Mouse (Mus musculus): ENCODE data around the gene Scarb2. TPM values are rescaled to one million over a fixed set of nuclear protein-coding genes. Genes with fewer than 3 reads are reported as not detected.
A peak's percentile ranks its signal among the peaks of the same experiment; 100 is the strongest.
"Not testable (repeated sequence)": the region's sequence is repeated elsewhere in the genome, so short reads cannot be mapped to it uniquely, and the experiment has no call there.

Scarb2 gene
- 4.2 and 4.3 TPM in 2 replicates for polyA plus RNA-seq (2016; fragmentation: Nextera tagmentation; extraction: Ambion mirVana)

DNA sequence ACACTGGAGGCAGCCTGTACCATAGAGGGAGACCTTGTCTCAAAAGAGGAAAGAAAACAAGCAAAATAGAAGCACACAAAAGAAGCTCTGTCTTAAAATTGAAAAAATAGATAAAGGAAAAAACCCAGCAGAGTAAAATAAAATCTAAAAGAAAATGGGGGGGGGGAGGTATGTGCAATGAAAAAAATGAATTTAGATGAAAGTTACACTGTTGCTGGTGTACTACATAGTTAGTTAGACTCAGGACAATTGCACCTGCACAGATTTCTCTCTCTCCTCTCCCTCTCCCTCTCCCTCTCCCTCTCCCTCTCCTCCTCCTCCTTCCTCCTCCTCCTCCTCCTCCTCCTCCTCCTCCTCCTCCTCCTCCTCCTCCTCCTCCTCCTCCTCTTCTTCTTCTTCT is at the start of gene Scarb2:
Gene Scarb2, minus strand, starts transcription at position 101 of the 400 bp plus-strand sequence.
- H3K4me1 ChIP-seq: peaks cover 29% of the 10 kb centered on the region
- H3K9me3 ChIP-seq (replicated peaks): no peaks in the 10 kb centered on the region
- peak within 1 kb of the TSS; percentile 88 for H3K4me2 ChIP-seq
- H3K9ac ChIP-seq: peak within 1 kb of the TSS; percentile 29
- peak within 1 kb of the TSS; percentile 81 for H3K4me3 ChIP-seq
- no peaks in the 10 kb centered on the region for H3K36me3 ChIP-seq
- no peak for ATAC-seq
- H3K27me3 ChIP-seq (replicated peaks): no peaks in the 10 kb centered on the region
- H3K27ac ChIP-seq: no peak within 1 kb of the TSS

DNA sequence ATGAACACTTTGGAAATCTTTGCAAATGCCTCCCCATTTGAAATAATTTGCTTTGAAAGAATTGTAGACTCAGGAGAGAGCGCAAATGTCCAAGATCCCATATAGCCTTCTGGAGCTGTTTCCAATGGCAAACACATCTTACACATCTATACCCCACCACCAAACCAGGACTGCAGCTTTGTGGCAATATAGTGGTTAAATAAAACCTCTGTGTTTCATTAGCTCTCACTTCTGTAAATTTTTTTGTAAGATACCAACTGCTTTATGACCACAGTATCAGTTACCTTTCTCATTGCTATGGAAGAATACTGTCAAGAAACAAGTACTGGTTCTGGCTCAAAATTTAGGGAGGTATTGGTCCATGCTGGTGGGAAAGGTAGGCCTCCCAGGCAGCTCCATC is 49.3 kb upstream of the Scarb2 start:
- H3K9ac ChIP-seq: no peak overlapping the region
- H3K27ac ChIP-seq: no peak overlapping the region
- H3K4me3 ChIP-seq: no peak overlapping the region
- H3K36me3 ChIP-seq: no peaks in the 10 kb centered on the region
- ATAC-seq: no peak
- H3K4me2 ChIP-seq: no peak overlapping the region
- no peaks in the 10 kb centered on the region for H3K4me1 ChIP-seq
- 63% methylated on average over 1 of the region's 1 CpGs for WGBS (ENCODE audit: insufficient replicate concordance)
- H3K27me3 ChIP-seq (replicated peaks): no peaks in the 10 kb centered on the region
- H3K9me3 ChIP-seq (replicated peaks): no peaks in the 10 kb centered on the region

DNA sequence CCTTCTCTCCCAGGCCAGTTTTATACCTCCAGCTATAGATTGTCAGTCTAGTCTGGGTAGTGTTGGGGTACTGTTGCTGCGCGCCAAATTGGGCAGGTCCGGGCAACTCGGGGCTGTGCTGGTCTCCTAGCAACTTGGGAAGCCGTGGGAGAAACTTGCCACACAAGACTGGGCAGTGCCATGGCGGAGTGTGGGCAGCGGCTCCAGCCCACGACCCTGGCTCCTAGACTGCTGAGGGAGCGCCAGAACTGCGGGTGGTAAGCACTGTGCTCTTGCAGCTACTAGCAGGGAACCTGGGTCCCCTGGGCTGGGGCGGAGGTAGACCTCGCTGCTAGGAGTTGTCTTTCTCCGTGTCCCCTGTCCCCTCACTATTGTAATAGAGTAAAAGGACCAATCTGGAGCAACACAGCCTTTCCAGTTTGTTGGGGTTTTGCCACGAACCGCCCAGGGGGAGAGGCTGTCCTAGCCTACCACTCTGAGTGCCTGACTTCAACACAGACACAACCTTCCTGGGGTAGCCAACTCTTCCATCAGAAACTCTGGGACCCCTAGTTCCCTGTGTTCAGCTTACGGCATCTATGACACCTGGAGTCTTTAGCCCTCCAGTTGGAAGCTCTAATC is 48.4 kb upstream of the Scarb2 start, which contains the start of gene Fam47e:
Gene Fam47e, plus strand, starts transcription at position 179 of the 621 bp plus-strand sequence.
- H3K4me3 ChIP-seq: no peak within 1 kb of the TSS
- H3K27ac ChIP-seq: no peak within 1 kb of the TSS
- no peaks in the 10 kb centered on the region for H3K4me1 ChIP-seq
- no peak within 1 kb of the TSS for H3K4me2 ChIP-seq
- H3K36me3 ChIP-seq: no peaks in the 10 kb centered on the region
- no peaks in the 10 kb centered on the region for H3K27me3 ChIP-seq (replicated peaks)
- no peaks in the 10 kb centered on the region for H3K9me3 ChIP-seq (replicated peaks)
- 68% methylated on average over 16 of the region's 16 CpGs for WGBS (ENCODE audit: insufficient replicate concordance)
- no peak within 1 kb of the TSS for H3K9ac ChIP-seq
- ATAC-seq: no peak

DNA sequence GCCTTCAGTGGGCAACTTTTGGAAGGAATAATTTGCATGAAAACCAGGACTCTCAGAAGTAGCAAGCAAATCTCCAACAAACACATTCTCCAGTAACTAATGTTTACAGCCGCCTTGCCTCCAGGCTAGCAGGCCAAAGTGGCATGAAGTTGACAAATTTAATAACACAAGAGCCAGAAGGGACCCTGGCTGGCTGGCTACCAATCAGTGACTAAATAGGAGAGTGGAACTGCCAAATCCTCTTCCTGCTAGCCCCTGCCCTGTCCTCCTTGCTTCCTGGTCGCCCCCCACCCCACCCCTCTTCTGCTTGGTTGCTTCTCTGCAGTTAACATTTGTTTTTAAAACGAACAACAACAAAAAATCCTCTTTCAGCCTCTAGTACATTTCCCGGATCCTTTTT is 47.8 kb upstream of the Scarb2 start:
- Histone ChIP-seq H3K4me2 (no peak overlapping the region), H3K9ac (no peak overlapping the region), H3K4me1 (no peaks in the 10 kb centered on the region), H3K27ac (no peak overlapping the region), H3K36me3 (no peaks in the 10 kb centered on the region), H3K4me3 (no peak overlapping the region), H3K27me3 (replicated peaks) (no peaks in the 10 kb centered on the region), H3K9me3 (replicated peaks) (no peaks in the 10 kb centered on the region)
- WGBS (ENCODE audit: insufficient replicate concordance): 63% methylated on average over 4 of the region's 4 CpGs
- no peak for ATAC-seq

DNA sequence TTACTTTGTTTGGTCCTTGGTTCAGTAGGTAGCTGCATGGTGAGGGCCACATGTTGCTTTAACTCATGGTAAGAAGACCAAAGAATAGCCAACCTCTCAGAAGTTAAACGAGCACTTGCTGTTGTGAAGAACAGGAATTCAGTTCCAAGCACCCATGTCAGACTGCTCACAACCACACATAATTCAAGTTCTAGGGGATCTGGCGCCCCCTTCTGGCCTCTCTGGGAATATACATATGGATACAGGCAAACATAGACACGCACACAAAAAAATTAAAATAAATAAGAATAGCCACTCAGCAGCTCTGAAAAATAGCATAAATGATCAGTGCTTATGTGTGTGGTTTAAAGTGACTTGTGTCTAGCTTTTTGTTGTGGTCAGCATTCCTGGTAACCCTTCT is 47.3 kb upstream of the Scarb2 start:
- H3K4me2 ChIP-seq: no peak overlapping the region
- 52% methylated on average over 3 of the region's 3 CpGs for WGBS (ENCODE audit: insufficient replicate concordance)
- H3K4me3 ChIP-seq: no peak overlapping the region
- ATAC-seq: no peak
- H3K27ac ChIP-seq: no peak overlapping the region
- no peak overlapping the region for H3K9ac ChIP-seq
- no peaks in the 10 kb centered on the region for H3K36me3 ChIP-seq
- no peaks in the 10 kb centered on the region for H3K4me1 ChIP-seq
- no peaks in the 10 kb centered on the region for H3K9me3 ChIP-seq (replicated peaks)
- no peaks in the 10 kb centered on the region for H3K27me3 ChIP-seq (replicated peaks)

DNA sequence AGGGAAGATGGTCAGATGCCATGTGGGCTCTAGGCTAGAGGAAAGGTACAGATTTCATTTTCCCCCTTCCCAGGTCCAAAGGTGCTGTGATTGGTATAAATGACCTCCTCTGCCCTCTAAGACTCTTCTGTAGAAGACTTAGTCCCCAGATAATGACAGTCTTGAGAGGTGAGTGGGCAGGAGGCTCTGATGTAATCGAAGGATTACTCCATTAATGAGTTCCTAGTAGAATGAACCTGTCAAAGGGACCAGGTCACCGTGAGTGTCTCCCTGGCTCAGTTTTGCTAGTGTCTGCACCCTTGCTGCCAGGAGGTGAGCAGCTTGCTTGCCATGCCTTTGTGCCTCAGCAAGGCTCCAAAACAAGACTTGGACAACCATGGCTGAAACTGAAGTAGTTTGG is 46.0 kb upstream of the Scarb2 start:
- no peaks in the 10 kb centered on the region for H3K27me3 ChIP-seq (replicated peaks)
- no peaks in the 10 kb centered on the region for H3K4me1 ChIP-seq
- no peak overlapping the region for H3K9ac ChIP-seq
- H3K27ac ChIP-seq: no peak overlapping the region
- no peak overlapping the region for H3K4me3 ChIP-seq
- no peak for ATAC-seq
- WGBS (ENCODE audit: insufficient replicate concordance): 74% methylated on average over 2 of the region's 2 CpGs
- no peak overlapping the region for H3K4me2 ChIP-seq
- no peaks in the 10 kb centered on the region for H3K9me3 ChIP-seq (replicated peaks)
- no peaks in the 10 kb centered on the region for H3K36me3 ChIP-seq

DNA sequence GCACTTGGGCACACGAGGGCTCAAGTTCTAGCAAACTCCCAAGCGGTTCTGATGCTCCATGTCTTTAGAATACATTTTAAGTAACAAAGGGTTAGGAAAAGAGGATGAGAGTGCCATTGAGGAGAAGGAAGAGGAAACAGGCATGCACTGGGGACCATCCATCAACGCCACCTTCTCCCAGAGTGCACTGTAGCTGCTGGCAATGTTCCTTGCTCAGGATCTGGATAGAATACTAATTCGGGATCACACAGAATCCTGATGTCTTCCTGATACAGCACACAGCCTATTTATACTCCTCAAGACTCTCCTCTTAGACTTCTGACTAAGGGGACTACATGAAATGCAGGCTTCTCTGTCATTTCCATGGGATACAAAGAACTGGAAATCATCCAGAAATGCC is 33.1 kb upstream of the Scarb2 start:
- H3K9ac ChIP-seq: no peak overlapping the region
- no peak overlapping the region for H3K27ac ChIP-seq
- no peaks in the 10 kb centered on the region for H3K36me3 ChIP-seq
- H3K4me1 ChIP-seq: no peaks in the 10 kb centered on the region
- no peaks in the 10 kb centered on the region for H3K9me3 ChIP-seq (replicated peaks)
- no peak for ATAC-seq
- no peak overlapping the region for H3K4me3 ChIP-seq
- H3K4me2 ChIP-seq: no peak overlapping the region
- WGBS (ENCODE audit: insufficient replicate concordance): 56% methylated on average over 4 of the region's 4 CpGs
- H3K27me3 ChIP-seq (replicated peaks): no peaks in the 10 kb centered on the region

DNA sequence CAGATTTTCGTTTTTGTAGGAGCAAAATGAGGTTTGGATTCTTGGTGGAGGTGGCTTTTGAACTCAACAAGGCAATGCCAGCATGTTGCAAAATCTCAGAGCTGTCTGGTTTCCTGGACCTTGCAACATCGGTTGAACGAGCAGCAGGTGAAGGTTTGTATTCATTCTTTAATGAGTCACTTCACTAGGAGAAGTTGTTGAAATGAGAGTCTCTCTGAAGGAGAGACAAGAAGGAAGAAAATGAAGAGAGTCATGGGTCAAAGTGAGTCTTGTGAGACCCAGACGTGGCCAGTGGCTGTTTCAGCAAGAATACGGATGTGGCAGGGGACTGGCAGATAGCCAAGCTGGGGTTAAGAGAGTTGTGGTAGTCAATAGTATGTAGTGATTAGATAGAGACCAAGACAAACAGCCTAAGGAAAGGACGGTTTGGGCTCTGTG is 18.2 kb upstream of the Scarb2 start:
- Histone ChIP-seq H3K4me1 (no peaks in the 10 kb centered on the region), H3K27me3 (replicated peaks) (no peaks in the 10 kb centered on the region), H3K4me3 (no peak overlapping the region), H3K9ac (no peak overlapping the region), H3K9me3 (replicated peaks) (no peaks in the 10 kb centered on the region), H3K36me3 (no peaks in the 10 kb centered on the region), H3K4me2 (no peak overlapping the region), H3K27ac (no peak overlapping the region)
- WGBS (ENCODE audit: insufficient replicate concordance): 39% methylated on average over 6 of the region's 6 CpGs
- ATAC-seq: no peak

DNA sequence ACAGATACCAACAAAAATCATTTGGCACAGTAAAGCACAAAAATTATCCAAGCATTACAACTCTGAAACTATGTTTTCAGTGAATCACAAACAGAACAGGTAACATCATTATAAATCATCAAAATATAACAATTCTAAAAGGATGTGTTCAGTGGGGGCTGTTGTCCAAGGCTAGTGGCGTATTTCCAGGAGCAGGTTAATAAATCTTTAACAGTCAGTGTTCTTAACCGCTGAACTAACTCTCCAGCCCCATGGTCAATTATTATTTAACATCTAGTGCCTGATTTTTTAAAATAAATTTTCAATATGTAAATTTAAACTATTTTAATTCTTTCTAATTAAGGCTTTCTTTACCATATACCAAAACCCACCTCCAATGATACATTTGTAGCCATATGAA is 14.5 kb upstream of the Scarb2 start:
- not testable (repeated sequence) for ATAC-seq
- WGBS (ENCODE audit: insufficient replicate concordance): 55% methylated on average over 2 of the region's 2 CpGs

DNA sequence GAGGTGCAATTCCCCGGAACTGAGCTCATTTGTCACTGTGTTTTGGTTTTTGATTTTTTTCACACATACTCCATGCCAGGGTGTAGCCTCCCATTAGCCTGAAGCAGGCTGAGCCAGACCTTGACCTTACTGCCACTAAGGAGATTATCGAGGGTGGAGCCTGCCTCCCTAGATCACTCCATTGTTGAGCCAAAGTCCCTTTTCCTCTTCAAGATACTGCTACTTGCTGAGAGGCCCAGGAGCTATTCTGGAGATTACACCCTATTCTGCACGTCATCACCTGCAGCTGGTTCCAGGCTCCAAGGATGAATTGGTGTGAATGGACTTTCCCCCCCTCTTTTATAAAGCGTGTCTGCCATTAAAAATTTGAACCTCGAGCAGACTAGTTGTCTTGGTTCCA is 5.4 kb upstream of the Scarb2 start:
- no peaks in the 10 kb centered on the region for H3K36me3 ChIP-seq
- no peak for ATAC-seq
- H3K9ac ChIP-seq: no peak overlapping the region
- no peak overlapping the region for H3K27ac ChIP-seq
- no peaks in the 10 kb centered on the region for H3K9me3 ChIP-seq (replicated peaks)
- H3K4me2 ChIP-seq: no peak overlapping the region
- no peaks in the 10 kb centered on the region for H3K4me1 ChIP-seq
- H3K27me3 ChIP-seq (replicated peaks): no peaks in the 10 kb centered on the region
- WGBS (ENCODE audit: insufficient replicate concordance): 74% methylated on average over 5 of the region's 5 CpGs
- H3K4me3 ChIP-seq: no peak overlapping the region

More for the DNA sequence above, 14.5 kb upstream of the Scarb2 start:
- not testable (repeated sequence) for H3K27ac ChIP-seq; H3K36me3 ChIP-seq; H3K9me3 ChIP-seq (replicated peaks); H3K9ac ChIP-seq; H3K4me2 ChIP-seq; H3K27me3 ChIP-seq (replicated peaks); H3K4me1 ChIP-seq; H3K4me3 ChIP-seq

DNA sequence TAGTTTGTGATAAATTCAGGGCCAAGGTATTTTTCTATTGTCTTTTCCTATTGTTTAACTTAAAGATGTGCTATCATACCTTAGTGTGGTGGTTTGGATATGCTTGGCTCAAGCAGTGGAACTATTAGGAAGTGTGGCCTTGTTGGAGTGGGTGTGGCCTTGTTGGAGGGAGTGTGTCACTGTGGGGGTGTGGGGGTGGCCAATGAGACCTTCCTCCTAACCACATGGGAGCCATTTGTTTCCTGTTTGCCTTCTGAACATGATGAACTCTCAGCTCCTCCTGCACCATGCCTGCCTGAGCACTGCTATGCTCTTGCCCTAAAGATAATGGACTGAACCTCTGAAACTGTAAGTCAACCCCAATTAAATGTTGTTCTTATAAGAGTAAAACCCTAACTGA is 4.6 kb upstream of the Scarb2 start:
- Histone ChIP-seq H3K27ac (no peak overlapping the region), H3K4me1 (peaks cover 4% of the 10 kb centered on the region), H3K9me3 (replicated peaks) (no peaks in the 10 kb centered on the region), H3K4me2 (no peak overlapping the region), H3K4me3 (no peak overlapping the region), H3K27me3 (replicated peaks) (no peaks in the 10 kb centered on the region), H3K9ac (no peak overlapping the region), H3K36me3 (no peaks in the 10 kb centered on the region)
- no peak for ATAC-seq

DNA sequence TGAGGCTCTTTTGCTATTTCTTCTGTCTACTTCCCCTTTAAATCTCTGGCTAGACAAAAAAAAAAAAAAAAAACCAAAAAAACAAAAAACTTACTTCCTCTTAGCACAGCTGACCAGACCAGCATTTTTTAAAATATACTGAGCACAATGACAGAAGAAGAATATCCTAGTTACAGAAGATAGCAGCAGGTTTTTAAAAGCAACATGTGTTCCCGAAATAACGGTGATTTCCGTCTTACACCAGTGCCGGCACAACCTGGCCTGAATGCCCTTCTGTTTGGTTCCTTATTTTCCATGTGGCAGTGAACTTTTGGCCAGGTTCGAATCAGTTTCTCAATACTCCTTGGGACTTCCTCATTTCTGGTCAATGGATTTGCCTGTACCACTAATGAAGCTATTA is 2.2 kb upstream of the Scarb2 start:
- peaks cover 21% of the 10 kb centered on the region for H3K4me1 ChIP-seq
- H3K9ac ChIP-seq: no peak overlapping the region
- H3K9me3 ChIP-seq (replicated peaks): no peaks in the 10 kb centered on the region
- H3K27me3 ChIP-seq (replicated peaks): no peaks in the 10 kb centered on the region
- H3K4me3 ChIP-seq: no peak overlapping the region
- WGBS (ENCODE audit: insufficient replicate concordance): 37% methylated on average over 5 of the region's 5 CpGs
- no peaks in the 10 kb centered on the region for H3K36me3 ChIP-seq
- ATAC-seq: no peak
- no peak overlapping the region for H3K4me2 ChIP-seq
- no peak overlapping the region for H3K27ac ChIP-seq

DNA sequence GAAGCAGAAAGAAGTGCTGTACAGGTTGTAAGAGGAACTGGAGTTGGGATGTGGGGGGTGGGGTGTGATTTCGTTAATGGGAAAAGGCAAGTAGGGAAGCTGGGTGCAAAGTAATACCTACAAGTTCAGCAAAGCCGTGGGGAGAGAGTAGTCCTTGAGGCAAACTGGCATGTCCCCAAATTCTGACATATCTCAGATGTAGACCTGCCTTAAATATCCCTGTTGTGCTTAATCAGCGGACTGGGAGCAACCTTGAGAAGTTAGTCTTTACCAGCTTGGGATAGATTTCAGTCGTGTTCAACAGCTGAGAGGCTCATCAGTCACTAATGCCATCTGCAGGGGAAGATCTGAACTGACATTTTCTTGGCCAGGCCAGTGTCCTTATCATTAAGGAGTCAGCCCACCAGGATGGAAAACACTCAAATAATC is 318 bp downstream of the Scarb2 start:
- H3K4me3 ChIP-seq: peak overlapping the region; percentile 81; the same call in 1 of the 2 replicates
- no peaks in the 10 kb centered on the region for H3K36me3 ChIP-seq
- H3K4me1 ChIP-seq: peaks cover 29% of the 10 kb centered on the region
- ATAC-seq: no peak
- 19% methylated on average over 4 of the region's 4 CpGs for WGBS (ENCODE audit: insufficient replicate concordance)
- no peaks in the 10 kb centered on the region for H3K9me3 ChIP-seq (replicated peaks)
- H3K9ac ChIP-seq: no peak overlapping the region
- H3K4me2 ChIP-seq: peak overlapping the region; percentile 88
- no peak overlapping the region for H3K27ac ChIP-seq
- no peaks in the 10 kb centered on the region for H3K27me3 ChIP-seq (replicated peaks)

Data from liver, embryonic 12.5 days (tissue).